Mouse (Mus musculus) layer of hippocampus, adult 8-10 months (tissue): ENCODE measurements around the gene Cux2. TPM values are rescaled to one million over a fixed set of nuclear protein-coding genes. Genes with fewer than 3 reads are reported as not detected.

Source experiments
- DNase-seq, 2 experiments: peaks; one replicate each; pipeline ENCODE4 v3.0.0; 2022; ENCODE audit warnings: low spot score in 2 of 2
- total RNA-seq, 4 experiments: library from RNA; stranded (reverse); gene quantifications; 2 replicates each; pipeline ENCODE4 v1.2.4; 2022

Cux2 gene
- total RNA-seq, 4 experiments from 2014 or later: 41.0 to 48.6 (median 45.2) TPM

DNA sequence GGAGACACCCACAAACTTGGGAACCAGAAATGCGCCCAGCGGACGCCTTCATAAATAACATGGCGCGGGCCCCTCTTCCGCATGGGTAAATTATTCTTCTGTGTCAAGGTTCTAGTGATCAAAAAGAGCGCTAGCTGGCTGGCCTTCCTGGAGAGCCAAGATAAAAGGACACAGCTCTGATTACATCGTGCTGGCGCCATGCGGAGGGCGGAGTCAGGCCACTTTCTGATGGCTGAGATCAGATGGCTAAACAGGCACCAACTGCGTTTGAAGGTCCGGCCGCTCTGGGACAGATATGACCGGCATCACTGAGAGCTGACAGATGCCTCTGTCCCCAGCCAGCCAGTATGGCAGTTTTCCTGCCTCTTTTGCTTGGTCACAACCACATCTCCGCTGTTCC is 83.0 kb downstream of the Cux2 start:
- DNase-seq: no peak

DNA sequence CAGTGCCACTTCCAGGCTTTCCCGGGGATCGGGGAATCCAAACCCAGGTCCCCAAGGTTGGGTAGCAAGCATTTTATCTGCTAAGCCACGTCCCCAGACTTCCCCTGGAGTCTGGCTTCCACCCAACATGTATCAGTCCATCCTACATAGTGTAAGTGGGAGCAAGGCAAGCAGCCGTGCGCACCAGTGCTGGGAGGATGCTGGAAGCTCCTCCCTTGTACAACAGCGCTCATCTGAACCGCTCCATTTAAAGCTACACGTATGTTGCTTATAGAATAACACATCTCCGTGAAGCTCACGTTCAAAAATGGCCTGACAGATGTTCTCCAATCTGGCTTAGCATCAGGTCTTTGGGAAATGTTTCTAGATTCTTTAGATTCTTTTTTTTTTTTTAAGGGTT is 86.9 kb downstream of the Cux2 start:
- DNase-seq: no peak

DNA sequence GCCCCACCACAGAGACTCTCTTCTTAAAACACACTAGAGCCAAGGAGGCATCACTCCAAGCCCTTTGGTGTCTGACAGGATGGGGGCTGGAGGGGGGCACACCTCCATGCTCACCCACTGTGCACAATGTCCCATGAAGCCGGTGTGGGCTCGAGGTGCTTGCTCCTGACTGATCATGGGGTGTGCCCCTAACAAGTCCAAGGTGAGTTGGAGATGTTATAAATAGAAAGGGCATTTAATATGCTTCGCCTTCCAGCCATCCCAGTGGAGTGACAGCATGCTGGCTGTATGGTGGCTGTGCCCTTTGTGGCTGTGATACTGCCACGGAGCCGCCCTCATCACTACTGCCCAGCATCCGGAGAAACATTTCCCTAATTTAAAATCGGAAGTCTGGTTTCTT is 87.5 kb downstream of the Cux2 start:
- no peak for DNase-seq

DNA sequence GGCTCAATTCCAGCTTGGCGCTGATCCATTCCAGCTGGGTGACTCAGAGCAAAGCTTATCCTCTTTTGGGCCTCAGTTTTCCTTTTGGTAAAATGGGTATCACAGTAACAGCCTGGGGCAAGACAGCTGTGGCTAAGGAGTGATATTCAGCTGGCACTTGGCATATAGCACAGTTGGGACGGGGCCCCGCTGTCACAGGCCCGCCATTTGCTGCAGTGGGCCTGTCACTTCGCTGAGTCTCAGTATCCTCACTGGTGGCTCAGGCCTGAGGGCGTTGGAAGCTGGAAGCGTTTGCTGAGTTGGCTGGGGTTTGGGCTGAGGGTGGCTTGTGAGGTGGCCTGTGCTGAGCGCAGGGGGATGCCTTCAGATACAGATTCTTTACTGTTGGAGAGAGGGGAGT is 88.6 kb downstream of the Cux2 start:
- DNase-seq: no peak

DNA sequence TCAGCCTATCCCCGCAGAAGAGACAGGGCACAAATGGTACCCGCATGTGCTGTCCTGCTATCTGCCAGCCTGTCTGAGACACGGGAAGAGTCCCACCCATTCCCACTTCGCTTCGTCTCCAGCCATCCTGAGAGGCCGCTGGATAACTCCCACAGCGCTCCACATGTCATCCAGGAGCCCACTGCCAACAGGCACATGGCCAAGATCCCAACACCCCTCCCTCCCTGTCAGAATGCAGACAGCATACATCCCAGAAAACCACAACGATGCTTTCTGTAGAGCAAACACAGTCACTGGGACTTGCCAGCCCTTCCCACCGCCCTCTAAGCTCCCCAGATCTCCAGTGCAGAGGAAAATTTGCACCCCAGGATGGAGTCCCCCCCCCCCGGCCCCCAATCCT is 90.2 kb downstream of the Cux2 start:
- DNase-seq: no peak

DNA sequence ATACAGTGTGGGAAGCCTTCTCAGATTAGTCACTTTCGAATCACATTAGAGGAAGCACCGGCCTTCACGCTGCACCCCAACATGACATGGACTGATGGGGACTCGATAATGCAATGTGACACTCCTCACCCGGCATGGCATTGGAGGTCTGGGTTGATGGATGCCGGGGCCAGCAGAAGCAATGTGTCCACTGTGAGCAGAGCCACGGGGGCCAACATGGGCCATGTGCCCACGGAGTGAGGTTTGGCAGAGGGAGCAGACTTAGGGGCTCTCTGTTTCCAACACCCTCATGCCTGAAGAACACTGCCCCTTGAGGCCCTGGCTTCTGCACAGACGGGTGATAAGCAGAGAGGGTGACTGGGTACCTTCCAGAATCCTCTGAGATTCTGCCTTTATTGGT is 91.4 kb downstream of the Cux2 start:
- no peak for DNase-seq

DNA sequence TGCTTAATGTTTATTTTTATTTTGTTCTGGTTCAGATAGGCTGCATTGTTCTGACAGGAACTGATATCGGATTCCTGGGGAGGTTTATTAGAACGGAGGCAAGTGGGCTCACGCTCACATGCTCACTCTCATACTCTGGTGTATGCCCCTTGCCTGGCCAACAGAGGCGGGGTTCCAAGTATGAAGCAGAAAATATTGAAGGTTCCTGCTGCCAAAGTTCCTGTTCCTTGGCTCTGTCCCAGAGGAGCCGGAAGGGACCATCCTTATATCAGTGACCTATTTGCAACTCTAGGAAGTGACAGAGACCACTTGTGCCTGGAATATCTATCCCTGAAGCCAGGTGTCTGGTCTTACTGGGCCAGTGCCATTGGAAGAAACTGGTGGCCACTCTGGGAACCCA is 94.1 kb downstream of the Cux2 start:
- DNase-seq: no peak

DNA sequence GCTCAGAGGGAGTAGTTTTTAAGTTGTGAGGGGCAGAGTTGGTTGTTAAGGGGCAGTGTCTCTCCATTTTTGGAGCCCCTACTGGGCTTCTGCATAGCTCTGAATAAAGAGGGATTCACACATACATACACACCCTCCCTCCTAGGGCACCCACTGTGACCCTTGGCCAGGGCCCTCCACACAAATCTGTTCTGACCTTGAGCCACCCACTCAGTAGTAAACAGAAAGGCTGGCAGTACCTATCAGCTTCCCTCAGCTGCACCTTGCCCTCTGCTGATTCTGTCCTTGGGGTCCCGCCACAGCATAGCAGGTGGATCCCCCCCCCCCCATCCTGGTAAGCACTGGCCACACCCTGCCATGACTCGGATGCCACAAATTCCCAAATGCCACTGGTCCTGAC is 99.7 kb downstream of the Cux2 start:
- no peak for DNase-seq

DNA sequence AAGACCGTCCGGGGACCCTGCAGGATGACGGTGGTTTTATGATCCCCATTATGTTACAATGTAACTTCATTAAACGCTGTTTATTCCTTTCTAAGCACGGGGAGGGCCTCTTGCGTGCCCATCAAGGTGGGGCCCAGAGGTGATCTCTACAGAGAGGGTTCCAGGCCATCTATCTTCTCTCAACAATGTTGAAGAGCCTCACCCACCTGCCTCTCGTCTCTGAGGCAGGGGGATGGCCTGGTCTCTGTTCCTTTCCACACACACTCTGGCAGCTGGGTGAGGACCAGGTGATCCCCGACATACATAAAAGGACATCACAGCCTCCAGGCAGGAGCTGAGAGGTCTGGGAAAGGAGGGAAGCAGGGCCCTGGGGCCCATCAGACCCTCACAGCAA is 100.9 kb downstream of the Cux2 start:
- DNase-seq: no peak

DNA sequence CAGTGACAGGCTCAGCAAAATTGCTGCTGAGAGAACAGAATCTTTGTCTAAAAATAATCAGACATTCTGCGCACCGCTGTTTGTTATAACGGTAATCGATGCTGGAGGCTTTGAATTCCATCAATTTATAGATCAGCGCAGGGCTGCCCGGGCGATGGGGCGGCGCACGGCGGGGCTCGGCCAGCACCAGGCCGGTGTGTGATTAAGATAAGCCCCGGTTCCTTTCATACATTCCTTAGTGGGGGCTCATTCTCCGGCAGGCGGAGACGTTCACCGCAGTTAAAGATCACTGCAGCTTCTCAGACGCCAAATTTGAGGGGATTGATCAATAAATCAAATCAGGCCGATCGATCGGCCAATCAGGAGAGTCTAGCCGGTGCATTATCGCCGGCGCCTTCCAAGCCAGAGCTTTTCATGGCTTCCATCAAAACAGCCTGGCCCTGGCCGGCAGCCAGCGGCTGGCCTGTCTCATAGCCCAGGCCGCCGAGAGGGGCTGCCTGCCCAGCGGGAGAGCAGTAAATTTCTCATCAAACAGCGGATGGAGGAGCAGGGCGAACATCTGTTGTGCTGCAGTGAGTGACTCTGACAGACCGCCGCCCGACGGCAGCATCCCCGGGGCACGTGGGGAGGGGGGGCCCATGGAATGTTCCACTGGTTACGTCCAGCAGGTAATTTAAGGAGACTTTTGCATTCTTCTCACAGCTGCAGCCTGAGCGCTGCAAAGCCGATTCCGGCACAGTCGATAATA is 101.4 kb downstream of the Cux2 start:
- DNase-seq: peak in 1 of 2 experiments; percentile 31

DNA sequence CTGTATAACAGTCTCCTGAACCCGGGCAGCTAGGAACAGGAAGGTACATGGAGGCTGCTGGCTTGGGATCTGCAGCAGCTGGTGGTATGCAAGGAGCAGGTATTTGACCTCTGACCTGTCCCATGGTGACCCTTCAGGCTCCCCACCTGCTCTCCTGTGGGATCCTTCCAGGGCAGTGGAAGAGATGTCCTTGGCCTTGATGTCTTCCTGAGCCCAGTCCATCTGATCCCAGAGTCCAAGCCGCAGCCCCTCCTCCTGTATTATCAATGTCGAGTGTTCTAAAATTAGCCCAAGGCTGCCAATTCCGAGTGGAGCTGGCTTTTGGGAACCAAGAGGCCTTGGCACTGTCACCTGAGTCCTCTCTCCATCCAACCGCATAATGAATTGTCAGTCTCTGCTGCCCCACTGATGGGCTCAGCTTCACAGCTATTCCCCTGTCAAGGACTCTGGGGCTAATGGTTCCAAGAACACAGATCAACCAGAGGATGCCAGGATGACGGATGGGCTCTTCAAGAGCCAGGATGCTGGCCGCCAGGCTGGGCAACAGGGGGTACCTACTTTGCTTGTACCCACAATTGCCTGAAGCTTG is 103.2 kb downstream of the Cux2 start:
- DNase-seq: no peak

DNA sequence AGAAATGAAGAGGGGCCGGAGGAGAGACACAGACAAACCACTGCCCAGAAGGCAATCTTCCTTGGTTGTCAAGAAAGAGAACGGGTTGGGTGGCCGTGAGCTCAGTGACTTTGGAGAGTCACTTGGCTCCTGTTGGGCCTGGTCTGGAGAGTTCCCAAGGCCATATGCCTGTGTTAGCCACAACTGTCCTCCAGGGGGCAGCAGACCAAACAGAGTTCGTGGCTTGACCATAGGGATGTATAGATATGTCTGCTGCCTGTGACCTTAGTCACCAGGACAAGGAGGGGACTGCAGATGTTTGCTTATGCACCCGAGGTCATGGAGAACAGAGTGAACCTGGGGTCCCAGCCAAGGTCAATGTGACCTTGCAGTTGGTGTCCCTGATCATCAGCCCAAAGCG is 104.1 kb downstream of the Cux2 start:
- peak in 1 of 2 experiments; percentile 35 for DNase-seq

DNA sequence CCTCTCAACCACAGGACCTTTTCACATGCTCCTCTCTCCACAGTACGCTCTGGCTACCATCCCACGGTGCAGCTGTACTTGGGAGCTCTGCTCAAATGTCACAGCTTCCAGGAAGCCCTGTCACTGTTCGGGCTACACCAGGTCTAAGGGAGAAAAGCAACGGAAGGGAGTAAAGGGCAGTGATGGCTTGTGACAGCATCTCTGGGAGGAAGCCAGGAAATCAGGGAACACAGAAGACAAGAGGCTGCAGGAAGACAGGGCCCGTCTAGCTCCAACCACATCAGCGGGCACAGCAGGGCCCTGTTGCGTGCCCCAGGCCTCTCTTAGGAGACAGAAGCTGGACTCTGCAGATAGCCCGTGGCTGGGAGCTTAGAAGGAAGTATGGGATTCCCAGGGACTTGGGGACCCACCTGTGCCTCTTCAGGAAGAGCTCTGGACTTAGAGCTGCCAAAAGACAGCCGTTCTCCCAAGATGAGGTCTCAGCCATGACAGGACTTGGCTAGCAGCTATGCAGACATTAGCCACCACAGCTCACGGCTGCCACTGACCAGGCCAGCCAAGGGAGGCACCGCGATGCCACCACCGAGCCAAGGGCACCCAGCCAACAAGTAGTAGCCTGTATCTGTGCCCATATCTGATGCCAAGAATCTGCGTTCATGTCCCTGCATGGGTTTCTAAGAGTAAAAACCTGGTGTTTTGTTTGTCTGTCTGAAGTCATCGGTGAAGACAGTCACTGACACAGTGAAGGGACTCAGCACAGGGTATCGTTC is 105.7 kb downstream of the Cux2 start:
- no peak for DNase-seq

DNA sequence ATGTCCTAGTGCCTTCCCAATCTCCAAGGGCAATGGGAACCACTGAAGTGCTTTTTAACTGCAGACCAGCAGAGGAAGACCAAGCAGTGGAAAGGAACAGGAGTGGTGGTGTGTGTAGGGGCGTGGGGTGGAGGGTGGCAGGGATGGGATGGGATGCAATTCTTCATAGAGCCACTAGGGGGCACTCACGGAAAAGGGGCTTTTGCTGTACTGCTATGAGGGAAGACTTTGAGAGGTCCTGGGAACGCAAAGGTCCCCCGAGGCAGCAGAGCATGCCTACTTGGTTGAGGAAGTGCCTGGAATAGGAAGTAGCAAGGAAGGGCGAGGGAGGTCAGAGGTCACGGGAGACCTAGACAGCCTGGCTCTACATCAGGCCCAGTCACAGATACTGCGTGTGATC is 106.4 kb downstream of the Cux2 start:
- DNase-seq: no peak

DNA sequence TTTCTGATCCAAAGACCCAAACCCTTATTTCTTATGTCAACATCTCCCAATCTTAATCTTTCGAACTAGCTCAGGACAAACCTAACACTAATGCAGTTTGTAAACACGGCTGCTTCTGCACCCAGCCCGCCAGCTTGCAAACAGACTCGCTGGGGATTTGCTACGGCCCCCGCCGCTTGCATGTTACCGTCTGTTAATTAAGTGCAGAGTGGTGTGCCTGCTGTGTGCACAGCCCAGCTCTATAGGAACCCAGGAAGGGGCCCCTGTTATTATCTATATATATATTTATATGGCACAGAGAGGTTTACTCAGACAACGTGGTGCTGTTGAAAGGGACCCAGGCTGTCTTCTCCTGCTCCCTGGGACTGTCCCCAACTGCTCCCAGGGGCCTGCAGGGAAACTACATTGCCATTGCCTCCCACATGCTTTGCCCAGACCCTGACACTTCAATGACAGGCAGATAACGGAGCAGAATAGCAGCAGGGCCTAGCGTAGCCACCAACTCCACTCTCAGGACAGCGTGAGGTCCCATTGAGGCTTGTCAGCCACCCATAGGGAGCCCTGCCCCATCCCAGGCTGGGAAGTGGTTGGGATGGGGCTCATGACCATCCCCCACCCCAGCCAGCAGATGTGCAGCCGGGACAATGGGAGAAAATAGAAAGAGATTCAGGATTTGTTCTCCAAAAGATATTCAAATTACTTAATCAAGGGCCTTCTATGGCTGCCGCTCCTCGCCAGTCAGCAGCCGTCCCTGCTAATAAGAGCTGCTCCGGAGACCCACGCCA is 111.6 kb downstream of the Cux2 start:
- DNase-seq: no peak

DNA sequence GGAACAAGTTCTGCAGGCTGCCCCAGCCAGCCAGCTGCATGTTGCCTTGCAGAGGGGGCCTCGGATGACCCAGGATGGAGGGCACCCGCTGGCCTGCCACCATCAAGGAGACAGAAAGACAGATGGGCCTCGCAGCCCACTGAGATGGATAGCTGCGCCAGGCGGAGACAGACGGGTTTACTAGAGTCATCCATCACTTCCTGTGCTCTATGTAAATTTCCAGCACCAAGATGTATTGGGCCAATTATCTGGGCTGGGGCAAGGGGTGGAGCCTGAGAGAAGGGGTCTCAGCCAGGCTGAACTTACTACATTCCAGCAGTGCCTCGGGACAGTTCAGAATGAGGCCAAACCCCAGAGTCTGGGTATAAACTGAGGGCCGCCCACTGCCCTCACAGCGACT is 119.6 kb downstream of the Cux2 start:
- DNase-seq: no peak

DNA sequence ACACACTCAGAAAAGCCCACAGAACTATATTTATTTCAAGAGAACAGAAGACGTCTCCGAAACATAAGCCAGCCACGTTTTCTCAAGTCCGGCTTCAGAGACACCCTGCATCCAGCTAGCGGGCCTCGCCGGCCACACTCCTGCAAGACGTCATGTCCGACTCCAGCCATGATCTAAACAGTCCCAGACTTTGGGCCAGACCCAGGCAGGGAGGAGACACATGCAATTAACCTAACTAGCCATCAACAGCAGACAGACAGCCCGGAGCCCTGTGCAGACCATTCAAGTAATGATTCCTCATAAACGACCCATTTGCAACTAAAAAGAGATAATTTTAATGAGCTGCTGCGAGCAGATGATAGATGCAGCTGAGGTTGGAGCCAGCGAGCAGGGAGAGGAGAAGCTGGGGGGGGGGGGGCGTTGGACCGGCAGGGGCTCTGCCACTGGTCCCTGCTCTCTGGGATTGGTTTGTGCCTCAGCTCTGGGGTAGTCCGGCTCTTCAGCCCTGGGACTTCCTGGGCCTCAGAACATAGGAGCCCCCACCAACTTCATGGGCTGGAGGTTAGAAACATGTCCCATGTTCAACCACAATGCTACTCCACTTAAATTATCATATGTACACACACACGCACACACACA is 121.4 kb downstream of the Cux2 start:
- DNase-seq: no peak

DNA sequence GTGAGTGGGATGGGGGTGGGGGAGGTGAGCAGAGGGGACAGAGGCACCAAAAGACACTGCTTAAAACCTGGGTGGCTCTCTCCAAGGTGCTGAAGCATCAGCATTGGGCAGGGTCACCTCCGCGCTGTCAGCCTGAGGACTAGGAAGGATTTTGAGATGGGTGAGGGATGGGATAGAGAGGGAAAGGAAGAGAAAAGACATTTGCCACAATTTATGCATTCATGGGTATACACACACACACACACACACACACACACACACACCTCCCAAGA is 123.4 kb downstream of the Cux2 start:
- DNase-seq: no peak

DNA sequence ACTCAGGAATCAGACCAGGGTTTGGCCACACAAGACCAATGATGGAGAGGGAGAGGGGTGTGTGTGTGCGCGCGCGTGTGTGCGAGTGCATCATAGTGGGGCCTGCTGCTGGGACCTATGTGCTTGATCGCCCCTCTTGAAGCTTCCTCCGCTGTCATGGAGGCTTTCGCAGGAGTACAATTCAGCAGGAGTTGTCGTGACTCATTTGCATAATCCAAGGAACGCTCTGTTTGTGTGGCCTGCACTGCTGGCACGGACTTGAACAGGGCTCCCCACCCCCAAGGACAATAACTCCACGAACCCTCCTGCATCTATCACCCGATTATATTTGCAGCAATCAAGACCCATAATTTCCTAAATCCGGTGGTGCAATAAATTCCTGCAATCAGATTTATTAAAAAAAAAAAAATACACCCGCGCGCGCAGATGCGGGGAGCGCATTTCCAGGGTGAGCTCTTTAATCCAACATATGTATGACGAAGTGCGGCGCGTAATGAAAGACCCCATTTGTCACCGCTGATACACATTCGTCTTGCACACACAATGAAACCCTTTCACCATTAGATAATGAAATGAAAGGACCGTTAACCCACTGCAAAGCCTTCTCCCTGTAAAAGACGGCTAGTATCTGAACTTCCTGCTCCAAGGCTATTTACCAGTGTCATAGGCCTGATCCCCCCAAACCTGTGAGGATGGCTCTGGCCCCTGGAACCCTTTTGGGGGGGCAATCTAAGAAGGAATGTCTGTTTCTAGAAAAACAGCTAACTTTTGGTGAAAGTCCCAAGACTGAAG is 124.0 kb downstream of the Cux2 start:
- no peak for DNase-seq

DNA sequence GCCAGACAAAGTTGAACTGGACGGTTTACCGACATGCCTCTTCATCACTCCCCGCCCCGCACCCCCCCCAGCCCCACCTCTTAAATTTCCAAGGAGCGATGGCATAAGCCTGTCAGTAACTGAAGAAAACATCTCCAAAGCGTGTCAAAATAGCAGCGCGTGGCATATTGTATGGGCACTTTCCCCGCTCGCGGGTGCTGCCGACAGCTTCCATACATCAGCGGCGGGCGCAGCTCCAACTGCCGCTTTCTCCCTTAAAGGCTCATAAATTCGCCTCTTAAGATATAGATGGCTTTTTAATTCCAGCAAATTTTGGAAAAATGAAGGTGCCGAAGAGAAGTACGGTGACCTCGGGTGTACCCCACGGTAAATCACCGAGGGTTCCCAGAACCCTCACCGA is 124.6 kb downstream of the Cux2 start:
- DNase-seq: no peak

DNA sequence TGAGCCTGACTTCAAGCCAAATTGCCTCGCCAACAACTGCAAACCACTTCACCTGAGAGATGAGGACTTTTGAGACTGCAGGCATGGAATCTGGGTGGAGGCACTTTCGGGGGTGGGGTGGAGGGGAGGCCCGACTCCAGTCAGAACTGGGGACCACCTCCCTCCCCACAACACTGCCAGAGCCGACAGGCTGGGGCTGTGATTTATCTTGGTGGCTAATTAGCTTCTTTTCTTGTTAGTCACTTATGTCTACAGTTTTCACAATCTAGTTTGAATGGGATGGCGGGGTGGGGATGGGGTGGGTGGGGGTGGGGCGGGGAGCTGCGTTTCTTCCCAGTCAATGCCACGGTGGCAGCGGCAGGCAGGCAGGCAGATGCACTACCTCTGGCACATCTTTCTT is 125.5 kb downstream of the Cux2 start:
- DNase-seq: no peak
